Mouse (Mus musculus) brain, embryonic 14.5 days (tissue): ENCODE results near the gene Gpkow.

Experiments
- CTCF ChIP-seq: fragments of 200-500 bp; IDR thresholded peaks from 2 replicates; pipeline ENCODE4 v1.5.1; 2012; ENCODE audit warnings: inconsistent platforms, mild to moderate bottlenecking, moderate library complexity, borderline replicate concordance; ENCODE audit not compliant: insufficient read depth, insufficient read length; ENCODE audit errors: extremely low read depth
- POLR2A ChIP-seq: fragments of 200-500 bp; IDR thresholded peaks from 2 replicates; pipeline ENCODE4 v1.6.1; 2012; ENCODE audit warnings: mild to moderate bottlenecking, inconsistent platforms, borderline replicate concordance; ENCODE audit not compliant: poor library complexity, insufficient read depth, insufficient read length, severe bottlenecking; ENCODE audit errors: extremely low read depth

DNA sequence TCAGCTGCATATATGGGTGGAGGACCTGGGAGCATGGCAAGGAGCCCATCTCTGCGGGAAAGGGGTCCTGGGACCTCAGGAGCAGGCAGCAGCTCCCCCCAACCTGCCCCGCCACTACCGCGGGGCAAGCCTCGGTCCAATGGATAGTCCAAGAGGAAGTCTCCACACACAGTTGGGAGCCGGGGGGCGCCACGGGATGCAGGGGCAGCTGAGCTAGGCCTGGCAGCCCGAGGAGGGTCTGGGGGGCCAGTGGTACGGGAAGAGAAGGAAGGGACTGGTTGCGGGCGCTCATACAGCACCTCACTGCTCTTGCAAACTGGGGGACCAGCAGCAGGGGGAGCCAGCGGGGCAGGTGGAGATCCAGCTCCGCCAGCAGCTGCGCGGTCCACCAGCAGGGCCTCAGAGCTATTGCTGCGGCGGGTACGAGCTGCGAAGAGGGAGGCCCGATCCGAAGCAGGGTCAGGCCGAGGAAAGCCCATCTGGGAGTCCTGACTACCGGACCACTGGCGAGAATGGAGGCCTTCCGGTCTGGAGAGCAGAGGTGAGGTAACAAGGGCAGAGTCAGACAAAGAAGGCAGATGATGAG, 36.7 kb downstream of the Gpkow start:
- TF ChIP-seq CTCF (peak; percentile 45), POLR2A (no peak)
